In genomic region chr11:44685129-44685528, GRCm38 (mm10) we compare ENCODE assay signal across 12 mouse cellular contexts.
DNase-seq lines count a peak whose midpoint lies in the region; ATAC-seq and TF ChIP-seq lines count a peak whose summit lies in the region.
"Had no signal": no experiment of that assay in that cellular context is flagged by ENCODE, and none has a peak within 500 bp of the region (broad histone marks: within the 10 kb centered on the region; RNA-seq: fewer than 3 reads in every experiment).

No protein-coding gene starts in this region.

- no peak overlapping the region; the same call in 1 of the 2 replicates for H3K9ac ChIP-seq in heart, adult 2 months (ENCODE audit: low read depth, low read length)
- no peak overlapping the region for H3K9ac ChIP-seq in lung, embryonic 15.5 days
- H3K9ac ChIP-seq in hindbrain, embryonic 14.5 days = no peak overlapping the region
- no peak overlapping the region for H3K9ac ChIP-seq in neural tube, embryonic 15.5 days (replicated peaks)
- H3K9ac ChIP-seq in forebrain, postnatal 0 days = no peak overlapping the region
- H3K9ac ChIP-seq: embryonic facial prominence, embryonic 15.5 days had no signal

- intact Hi-C loops in heart, adult 2 months (cut with DNase I) = loop anchor here (2.0 to 10.0 kb wide), 3 partner anchors 66 to 290 kb away; no protein-coding TSS in a partner anchor
- intact Hi-C loops in heart, postnatal 10 days (cut with DNase I) = loop anchor here (2.0 kb wide), 1 partner anchor 16 kb away; no protein-coding TSS in a partner anchor

- no peak for TF ChIP-seq CTCF in heart, adult 2 months (IDR thresholded peaks at IDR 0.05)
- no peak for TF ChIP-seq CTCF in forebrain, postnatal 0 days (IDR thresholded peaks at IDR 0.05; ENCODE audit: low read depth)

- ATAC-seq in lung, embryonic 15.5 days (ENCODE audit: borderline replicate concordance, extremely low read depth, low FRiP score, low TSS enrichment) = no peak
- no peak for ATAC-seq in hindbrain, embryonic 14.5 days (ENCODE audit: low FRiP score)
- ATAC-seq in neural tube, embryonic 15.5 days (ENCODE audit: low FRiP score) = no peak
- no peak for ATAC-seq in forebrain, postnatal 0 days
- ATAC-seq: inflammation-experienced regulatory T-cells, adult 6 months had no signal

- peak overlapping the region; percentile 80 for H3K27ac ChIP-seq in heart, adult 2 months
- 0 out of 2 replicates have a peak overlapping the region, but pooled peaks have one; percentile 26 for H3K27ac ChIP-seq in lung, embryonic 15.5 days
- H3K27ac ChIP-seq in hindbrain, embryonic 14.5 days = peak overlapping the region; percentile 46
- peak overlapping the region; percentile 45 for H3K27ac ChIP-seq in neural tube, embryonic 15.5 days (replicated peaks)
- H3K27ac ChIP-seq in forebrain, postnatal 0 days (ENCODE audit: low read depth, low read length) = no peak overlapping the region
- H3K27ac ChIP-seq: macrophage had no signal

- peaks cover 28% of the 10 kb centered on the region for H3K4me1 ChIP-seq in heart, adult 2 months (ENCODE audit: control insufficient read depth, insufficient read depth, low read length)
- peaks cover 19% of the 10 kb centered on the region for H3K4me1 ChIP-seq in lung, embryonic 15.5 days
- H3K4me1 ChIP-seq in hindbrain, embryonic 14.5 days (replicated peaks; ENCODE audit: control insufficient read depth, insufficient read depth, low read length) = peaks cover 40% of the 10 kb centered on the region
- H3K4me1 ChIP-seq in neural tube, embryonic 15.5 days = peaks cover 54% of the 10 kb centered on the region
- H3K4me1 ChIP-seq in forebrain, postnatal 0 days (ENCODE audit: insufficient read depth) = no peaks in the 10 kb centered on the region

- TF ChIP-seq POLR2A in heart, adult 2 months (IDR thresholded peaks at IDR 0.05; ENCODE audit: insufficient read depth, low read depth, low read length) = no peak

- no peaks in the 10 kb centered on the region for H3K9me3 ChIP-seq in lung, embryonic 15.5 days
- no peaks in the 10 kb centered on the region for H3K9me3 ChIP-seq in hindbrain, embryonic 14.5 days (ENCODE audit: control insufficient read depth, low read length)
- H3K9me3 ChIP-seq in neural tube, embryonic 15.5 days (replicated peaks) = no peaks in the 10 kb centered on the region
- no peaks in the 10 kb centered on the region for H3K9me3 ChIP-seq in forebrain, postnatal 0 days (ENCODE audit: low read length)
- H3K9me3 ChIP-seq: embryonic facial prominence, embryonic 15.5 days had no signal

- DNase-seq in heart, adult 2 months = no peak
- DNase-seq in heart, postnatal 10 days = no peak
- no peak for DNase-seq in lung, postnatal 36 days
- DNase-seq in hindbrain, embryonic 14.5 days (ENCODE audit: low spot score) = no peak
- DNase-seq in cerebellum, adult 9-10 months = no peak
- no peak for DNase-seq in forebrain, postnatal 0 days
- DNase-seq: cerebellum, adult 2 months had no signal

- no peak overlapping the region for H3K4me2 ChIP-seq in lung, embryonic 15.5 days
- H3K4me2 ChIP-seq in hindbrain, embryonic 14.5 days (replicated peaks) = peak overlapping the region; percentile 28; the same call in 1 of the 2 replicates
- H3K4me2 ChIP-seq in neural tube, embryonic 15.5 days = no peak overlapping the region
- no peak overlapping the region for H3K4me2 ChIP-seq in forebrain, postnatal 0 days (ENCODE audit: low read depth)

- H3K79me2 ChIP-seq in heart, adult 2 months (replicated peaks; ENCODE audit: control insufficient read depth, insufficient read depth, low read length) = no peaks in the 10 kb centered on the region

- H3K36me3 ChIP-seq in heart, adult 2 months (ENCODE audit: control insufficient read depth, insufficient read depth, low read length) = peaks cover 17% of the 10 kb centered on the region
- H3K36me3 ChIP-seq in lung, embryonic 15.5 days = no peaks in the 10 kb centered on the region
- no peaks in the 10 kb centered on the region for H3K36me3 ChIP-seq in hindbrain, embryonic 14.5 days (replicated peaks; ENCODE audit: control insufficient read depth, insufficient read depth)
- no peaks in the 10 kb centered on the region for H3K36me3 ChIP-seq in neural tube, embryonic 15.5 days
- no peaks in the 10 kb centered on the region for H3K36me3 ChIP-seq in forebrain, postnatal 0 days (ENCODE audit: insufficient read depth)
- H3K36me3 ChIP-seq: embryonic facial prominence, embryonic 15.5 days had no signal

- peak overlapping the region; percentile 35; the same call in 1 of the 2 replicates for H3K4me3 ChIP-seq in heart, adult 2 months
- no peak overlapping the region for H3K4me3 ChIP-seq in lung, embryonic 15.5 days
- H3K4me3 ChIP-seq in hindbrain, embryonic 14.5 days (replicated peaks; ENCODE audit: low read length) = no peak overlapping the region
- H3K4me3 ChIP-seq in neural tube, embryonic 15.5 days (replicated peaks) = no peak overlapping the region
- H3K4me3 ChIP-seq in forebrain, postnatal 0 days (ENCODE audit: low read depth, low read length) = no peak overlapping the region

- 0 out of 2 replicates have a peak, but pooled peaks cover 2% of the 10 kb centered on the region for H3K27me3 ChIP-seq in heart, adult 2 months (ENCODE audit: control insufficient read depth, insufficient read depth, low read length)
- peaks cover 19% of the 10 kb centered on the region; the same call in 1 of the 2 replicates for H3K27me3 ChIP-seq in lung, embryonic 15.5 days
- no peaks in the 10 kb centered on the region for H3K27me3 ChIP-seq in hindbrain, embryonic 14.5 days (ENCODE audit: control insufficient read depth, insufficient read depth, low read length)
- H3K27me3 ChIP-seq in neural tube, embryonic 15.5 days (replicated peaks) = no peaks in the 10 kb centered on the region
- peaks cover 38% of the 10 kb centered on the region for H3K27me3 ChIP-seq in forebrain, postnatal 0 days (ENCODE audit: insufficient read depth, low read length)

- 21% methylated on average over 3 of the region's 3 CpGs for WGBS in heart, adult 2 months
- WGBS in lung, embryonic 15.5 days = 32% methylated on average over 3 of the region's 3 CpGs
- WGBS in hindbrain, embryonic 14.5 days = 63% methylated on average over 3 of the region's 3 CpGs
- WGBS in neural tube, embryonic 15.5 days = 60% methylated on average over 3 of the region's 3 CpGs
- 73% methylated on average over 3 of the region's 3 CpGs for WGBS in forebrain, postnatal 0 days

- TF ChIP-seq EP300 in heart, adult 2 months (IDR thresholded peaks at IDR 0.05; ENCODE audit: insufficient read depth, low read depth, low read length) = no peak
